Mouse (Mus musculus) heart, postnatal 4 days (tissue): ENCODE results near the gene Gabrr2. TPM values are rescaled to one million over a fixed set of nuclear protein-coding genes. Genes with fewer than 3 reads are reported as not detected.

Source experiments
- DNase-seq: peaks from one replicate; pipeline ENCODE4 v3.0.0; 2021
- total RNA-seq, 2 experiments: library from RNA; stranded (reverse); gene quantifications; 2 replicates each; pipeline ENCODE4 v1.2.3; 2021

Gene Gabrr2
- total RNA-seq: not detected

GRCm38 (mm10) chr4:33062981-33063380 lies at the start of gene Gabrr2:
Gene Gabrr2, plus strand, starts transcription at chr4:33062999.
- DNase-seq: no peak

DNA sequence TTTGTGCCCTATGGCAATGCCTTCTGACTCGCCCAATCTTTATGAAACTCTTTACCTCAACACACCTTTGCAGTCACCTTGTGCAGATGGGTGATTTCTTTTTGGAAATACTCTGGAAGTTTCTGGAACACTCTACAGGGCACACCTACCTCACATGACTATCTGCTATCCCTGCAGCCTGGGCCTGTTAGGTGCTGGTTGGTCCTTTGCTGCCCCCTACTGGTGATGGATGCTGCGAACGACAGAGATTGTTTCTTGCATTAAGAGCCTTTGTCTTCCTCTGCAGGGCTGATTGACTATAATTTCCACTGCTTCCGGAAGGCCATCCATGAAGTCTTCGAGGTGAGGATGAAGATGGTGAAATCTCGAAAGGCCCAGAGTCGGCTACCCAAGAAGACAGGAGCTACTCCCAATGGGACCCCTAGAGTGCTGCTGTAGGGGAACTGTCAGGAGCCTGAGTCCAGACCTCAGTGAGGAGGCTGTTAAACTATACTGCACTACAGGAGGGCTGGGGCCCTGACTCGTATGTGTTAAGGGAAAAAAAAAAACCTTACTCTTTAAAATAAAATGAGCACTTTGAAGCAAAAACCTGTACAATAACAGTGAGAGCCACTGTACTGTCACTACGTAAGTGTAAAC lies 44.3 kb upstream of the Gabrr2 start:
- peak; percentile 92 for DNase-seq

- DNase-seq: peak; percentile 37
These were observed 38.4 kb upstream of the Gabrr2 start for GRCm38 (mm10) chr4:33024420-33024819.

- DNase-seq: no peak
These were observed 33.7 kb upstream of the Gabrr2 start for GRCm38 (mm10) chr4:33029104-33029503.

DNA sequence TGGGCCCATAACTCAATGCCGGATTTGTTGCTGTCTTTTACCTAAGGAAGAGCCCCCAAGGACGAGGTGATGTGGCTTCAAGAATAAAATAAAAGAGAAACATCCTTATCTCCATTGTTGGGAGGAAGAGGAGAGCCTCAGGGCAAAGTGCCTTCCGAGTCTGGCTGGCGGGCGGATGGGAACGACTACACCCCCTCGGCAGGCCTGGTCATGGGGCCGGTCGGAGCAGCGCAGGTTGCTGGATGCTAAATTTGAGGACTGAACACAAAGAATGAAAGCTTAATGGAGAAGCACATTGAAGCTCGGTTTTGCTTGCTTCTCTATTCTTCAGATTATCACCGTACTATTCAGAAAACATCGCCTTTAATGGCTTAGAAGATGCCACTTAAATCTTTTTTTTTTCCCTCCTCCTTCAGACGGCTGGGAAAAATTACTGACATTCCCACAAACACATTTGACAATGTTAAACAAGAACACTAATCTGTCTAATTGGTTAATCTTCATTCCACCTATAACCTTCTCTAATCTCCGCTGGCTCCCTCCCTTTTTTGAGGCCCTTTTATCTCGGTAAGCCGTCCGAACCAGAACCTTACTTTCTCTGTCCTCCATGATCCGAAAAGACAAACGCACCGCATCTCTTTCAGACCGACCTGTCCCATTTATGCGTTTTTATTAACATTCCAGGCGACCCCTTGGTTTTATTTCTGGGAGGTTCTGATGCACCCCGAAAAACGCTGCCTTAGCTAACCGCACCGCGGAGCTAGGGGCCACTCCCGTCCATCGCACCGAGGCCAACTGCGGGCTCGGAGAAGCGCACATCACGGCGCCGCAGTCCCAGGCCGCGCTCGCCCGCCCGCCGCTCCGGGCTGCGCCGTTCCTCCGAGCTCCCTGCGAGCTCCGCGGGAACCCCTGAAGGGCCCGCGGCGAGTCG lies 32.3 kb upstream of the Gabrr2 start:
- DNase-seq: peak; percentile 30

DNA sequence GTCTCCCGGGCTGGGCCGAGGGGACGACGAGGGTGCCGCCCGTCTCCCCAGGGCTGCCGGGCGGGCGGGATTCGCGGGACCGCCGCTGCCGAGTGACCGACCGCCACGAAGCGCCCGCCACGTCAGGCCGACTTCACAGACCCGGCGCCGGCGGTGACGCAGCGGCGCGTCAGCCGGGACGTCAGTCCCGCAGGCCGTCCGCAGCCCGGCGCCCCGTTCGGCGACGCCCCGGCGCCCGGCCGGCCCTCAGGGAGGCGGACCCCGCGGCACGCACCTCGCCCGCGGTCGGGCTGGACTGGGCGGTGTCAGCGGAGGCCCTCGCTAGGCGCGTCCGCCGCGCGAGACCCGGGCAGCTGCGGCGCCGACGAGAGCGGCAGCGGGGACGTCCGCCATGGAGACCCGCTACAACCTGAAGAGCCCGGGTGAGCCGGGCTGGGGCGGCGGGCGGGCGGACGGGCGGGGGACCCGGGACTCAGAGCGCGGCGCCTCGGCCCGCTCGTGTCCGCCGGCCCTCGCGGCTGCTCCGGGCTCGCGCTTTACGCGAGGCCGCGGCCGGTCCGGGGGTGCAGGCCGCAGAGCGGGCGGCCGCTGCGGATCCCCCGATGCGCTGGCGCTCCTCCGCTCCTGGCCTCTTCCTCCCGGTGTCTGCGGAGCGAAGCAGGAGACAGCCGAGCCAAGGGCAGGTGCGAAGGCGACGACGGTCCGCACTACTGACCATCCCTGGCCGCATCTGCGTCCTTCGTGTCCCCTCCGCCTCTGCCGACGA lies 31.4 kb upstream of the Gabrr2 start, which contains the start of gene Ube2j1:
Gene Ube2j1 (plus strand): TSS at position 222 of the 766 bp plus-strand sequence.
- DNase-seq: peak; percentile 92

DNA sequence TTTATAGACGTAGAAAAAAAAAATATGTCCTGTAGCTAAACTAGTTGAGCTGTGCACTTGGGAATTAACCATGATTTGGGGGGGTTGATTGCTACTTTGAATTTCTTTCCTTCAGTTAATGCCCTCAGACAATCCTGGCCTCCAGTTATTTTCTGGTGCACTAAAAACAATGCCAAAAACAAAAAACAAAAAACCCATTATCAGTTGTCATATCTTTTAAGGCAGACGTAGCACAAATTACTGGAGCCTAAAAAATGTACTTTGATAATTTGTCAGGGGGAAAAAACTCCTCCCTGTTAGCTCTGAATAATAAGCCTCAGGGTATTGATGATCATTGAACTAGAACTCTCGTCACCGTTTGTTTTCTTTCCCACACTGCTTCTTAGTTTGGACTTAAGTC lies 30.8 kb upstream of the Gabrr2 start:
- no peak for DNase-seq

- no peak for DNase-seq
These were observed 29.3 kb upstream of the Gabrr2 start for GRCm38 (mm10) chr4:33033515-33033914.

DNA sequence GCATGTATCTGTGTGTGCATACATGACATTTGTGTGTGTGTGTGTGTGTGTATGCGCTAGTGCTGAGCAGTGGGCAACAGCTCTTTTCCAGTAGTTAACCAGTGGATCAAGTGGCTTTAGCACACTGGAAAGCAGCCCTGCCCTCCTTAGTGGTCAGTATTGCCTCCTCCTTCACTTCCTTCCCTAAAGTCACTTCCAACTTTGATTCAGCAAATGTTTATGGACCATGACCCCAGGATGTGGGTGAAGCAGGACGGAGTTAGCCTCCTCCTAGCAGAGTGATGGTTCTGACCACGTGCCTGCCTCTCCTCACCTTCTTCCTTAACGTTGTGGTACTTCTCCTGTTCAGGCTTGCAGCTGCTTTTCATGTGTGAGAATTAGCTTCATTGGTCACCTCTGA lies 23.0 kb upstream of the Gabrr2 start:
- no peak for DNase-seq

DNA sequence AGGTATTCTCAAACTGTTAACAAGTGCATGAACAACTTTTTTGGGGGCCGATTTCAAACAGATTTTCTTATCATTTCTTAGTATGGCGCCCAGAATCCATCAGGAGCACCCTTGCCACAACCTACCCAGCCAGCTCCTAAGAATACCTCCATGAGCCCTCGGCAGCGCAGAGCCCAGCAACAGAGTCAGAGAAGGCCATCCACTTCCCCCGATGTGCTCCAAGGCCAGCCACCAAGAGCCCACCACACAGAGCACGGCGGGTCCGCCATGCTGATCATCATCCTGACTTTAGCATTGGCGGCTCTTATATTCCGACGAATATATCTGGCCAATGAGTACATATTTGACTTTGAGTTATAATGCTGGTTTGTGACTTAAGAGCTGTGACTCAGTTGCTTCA lies 13.2 kb upstream of the Gabrr2 start:
- no peak for DNase-seq

DNA sequence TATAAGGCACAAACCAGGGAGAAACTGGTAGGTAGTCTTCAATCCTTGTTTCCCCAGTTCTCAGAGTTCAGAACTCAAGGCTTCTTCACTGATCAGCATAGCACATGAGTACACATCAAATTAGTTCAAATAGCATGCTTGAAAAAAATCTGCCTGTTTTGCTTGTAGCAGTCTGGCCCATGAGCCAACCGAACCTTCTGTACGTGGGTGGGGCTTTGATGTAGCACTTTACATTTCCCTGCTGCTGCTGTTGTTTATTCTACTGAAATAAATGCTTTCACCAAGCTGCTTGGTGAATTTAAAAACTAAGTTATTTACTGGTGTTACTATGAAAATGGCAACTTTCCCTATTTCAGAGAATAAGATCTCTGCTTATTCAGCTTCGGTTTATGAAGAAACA lies 10.7 kb upstream of the Gabrr2 start:
- no peak for DNase-seq

DNA sequence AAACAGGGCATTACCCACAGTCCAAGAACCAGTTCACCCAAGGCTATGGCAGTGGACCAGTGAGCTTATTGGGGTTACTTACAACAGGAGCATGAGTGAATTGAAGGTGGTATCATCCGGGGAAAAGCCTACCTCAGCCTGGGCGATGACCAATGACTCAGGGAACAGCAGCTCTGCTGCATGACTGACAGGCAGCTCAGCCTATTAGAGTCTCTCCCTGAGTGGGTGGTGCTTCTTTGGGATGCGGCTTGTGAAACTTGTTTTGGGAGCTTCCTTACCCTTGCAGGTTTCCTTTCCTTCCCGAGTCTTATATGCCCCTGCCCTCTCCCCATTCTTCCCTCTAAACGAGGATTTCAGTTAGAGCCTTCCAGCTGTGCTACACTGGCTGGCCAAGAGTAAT lies 10.1 kb upstream of the Gabrr2 start:
- peak; percentile 34 for DNase-seq

DNA sequence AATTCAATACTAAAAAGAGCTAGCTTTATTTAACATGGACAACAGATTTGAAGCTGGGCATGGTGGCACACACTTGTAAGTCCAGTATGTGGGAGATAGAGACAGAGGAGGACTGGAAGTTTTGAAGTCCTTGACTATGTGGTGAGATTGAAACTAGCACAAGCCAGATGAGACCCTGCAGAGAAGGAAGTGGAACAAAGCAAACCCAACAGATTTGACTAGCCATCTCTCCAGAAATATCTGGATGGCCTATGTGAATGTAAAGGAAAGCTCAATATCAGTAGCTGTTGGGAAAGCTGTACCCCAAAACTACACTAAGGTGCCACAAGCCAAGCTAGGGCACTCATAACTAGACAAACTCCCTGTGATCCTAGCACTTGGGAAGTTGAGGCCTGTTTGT lies 8.4 kb upstream of the Gabrr2 start:
- no peak for DNase-seq

DNA sequence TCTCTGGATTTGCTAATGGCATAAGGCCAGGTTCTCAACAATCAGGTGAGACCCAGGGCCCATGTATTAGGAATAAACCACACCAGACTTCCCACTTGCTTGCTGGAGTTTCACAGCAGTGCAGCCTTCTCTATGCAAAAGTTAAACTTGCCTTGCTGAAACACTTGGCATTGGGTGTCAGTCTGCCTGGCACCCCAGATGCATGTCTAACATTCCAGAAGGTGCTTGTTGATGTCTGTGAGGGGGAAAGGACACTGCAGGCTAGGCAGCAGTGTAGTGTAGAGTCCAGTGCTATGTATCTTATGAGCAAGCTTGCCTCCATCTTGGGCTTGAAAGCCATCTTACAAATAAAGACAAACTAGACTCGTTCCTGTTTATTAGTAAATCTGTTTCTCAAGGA lies 6.5 kb upstream of the Gabrr2 start:
- no peak for DNase-seq

- peak; percentile 66 for DNase-seq
These were observed 4.7 kb upstream of the Gabrr2 start for GRCm38 (mm10) chr4:33057890-33058687.

DNA sequence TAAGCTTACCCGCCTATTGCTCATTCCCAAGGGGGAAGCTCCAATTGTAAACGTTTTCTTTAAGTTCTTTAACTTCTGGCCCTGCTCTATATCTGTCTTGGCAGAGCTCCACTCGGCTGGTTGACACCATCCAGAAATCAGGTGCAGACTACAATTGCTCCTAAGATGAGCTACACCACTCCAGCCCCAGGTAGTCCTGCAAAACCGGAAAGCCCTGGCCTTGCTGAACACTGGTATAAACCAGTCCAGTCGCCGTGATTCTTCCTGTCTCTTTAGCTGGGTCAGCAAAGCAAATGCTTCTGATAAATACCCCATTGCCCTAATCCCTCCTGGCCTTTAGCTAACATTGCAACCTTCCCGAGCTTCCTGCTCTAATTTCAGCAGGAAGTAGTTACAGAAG lies 1.6 kb upstream of the Gabrr2 start:
- no peak for DNase-seq

GRCm38 (mm10) chr4:33064986-33065385 lies 2.2 kb downstream of the Gabrr2 start:
- DNase-seq: no peak

GRCm38 (mm10) chr4:33066223-33066960 lies 3.6 kb downstream of the Gabrr2 start:
- DNase-seq: no peak

DNA sequence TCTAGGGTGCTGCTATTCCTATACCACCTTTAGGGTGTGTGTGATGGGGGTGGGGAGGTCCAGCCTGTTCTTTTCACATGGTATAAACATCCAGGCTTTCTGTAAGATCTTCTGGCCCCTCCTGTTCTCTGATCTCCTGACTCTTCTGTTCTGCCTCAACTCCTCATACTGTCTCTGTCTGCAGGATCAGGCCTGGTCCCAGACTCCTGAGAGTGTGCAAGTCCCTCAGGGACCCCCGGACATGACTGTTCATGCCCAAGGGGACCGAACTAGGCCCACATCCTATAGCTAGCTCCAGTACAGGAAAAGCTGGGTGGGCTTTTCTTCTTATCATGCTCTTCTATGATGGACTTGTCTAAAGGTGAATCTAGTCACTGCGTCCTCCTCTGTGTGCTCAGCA lies 4.5 kb downstream of the Gabrr2 start:
- DNase-seq: no peak

GRCm38 (mm10) chr4:33067826-33068225 lies 5.0 kb downstream of the Gabrr2 start:
- no peak for DNase-seq

- DNase-seq: no peak
These were observed 6.1 kb downstream of the Gabrr2 start for GRCm38 (mm10) chr4:33068894-33069293.
